Mouse (Mus musculus): Measurements from ENCODE around the gene Mageb3.
"Not testable (repeated sequence)": the region's sequence is repeated elsewhere in the genome, so short reads cannot be mapped to it uniquely, and the experiment has no call there.

Mageb3 gene

GRCm38 (mm10) chr2:121955765-121956223, at the start of gene Mageb3, which contains the start of gene Ctdspl2:
TSS of gene Mageb3 (minus strand) at chr2:121956092.
TSS of gene Ctdspl2 (plus strand) at chr2:121956001.
- peak; percentile 87 for DNase-seq (ENCODE audit: low read depth)

- no peak for DNase-seq (ENCODE audit: low read depth)
Observed at GRCm38 (mm10) chr2:121995738-121996137, 39.8 kb upstream of the Mageb3 start.

GRCm38 (mm10) chr2:121957216-121957792, 1.4 kb upstream of the Mageb3 start:
- DNase-seq (ENCODE audit: low read depth), result peak; percentile 20

- DNase-seq (ENCODE audit: low read depth), result peak; percentile 87
Observed at GRCm38 (mm10) chr2:121956224-121957018, 529 bp upstream of the Mageb3 start.

- no peak for DNase-seq (ENCODE audit: low read depth)
Observed at GRCm38 (mm10) chr2:121954971-121955656, 778 bp downstream of the Mageb3 start.

- no peak for DNase-seq (ENCODE audit: low read depth)
Observed at GRCm38 (mm10) chr2:121943364-121943763, 12.5 kb downstream of the Mageb3 start.

- not testable (repeated sequence) for DNase-seq (ENCODE audit: low read depth)
Observed at GRCm38 (mm10) chr2:121937624-121938023, 18.3 kb downstream of the Mageb3 start.

GRCm38 (mm10) chr2:121916047-121916970, 39.6 kb downstream of the Mageb3 start:
- DNase-seq (ENCODE audit: low read depth), result no peak

GRCm38 (mm10) chr2:121909975-121910374, 45.9 kb downstream of the Mageb3 start:
- DNase-seq (ENCODE audit: low read depth), result no peak

All from c-Kit-positive CD71-positive TER-119-negative erythroid progenitor cells, embryonic 14.5 days (primary cell).